9 mouse cellular contexts compared by ENCODE assay signal in genomic region chr17:25837533-25837932, GRCm38 (mm10). TPM values are rescaled to one million over a fixed set of nuclear protein-coding genes. Genes with fewer than 3 reads are reported as not detected.
DNase-seq lines count a peak whose midpoint lies in the region; ATAC-seq and TF ChIP-seq lines count a peak whose summit lies in the region.
"Had no signal": no experiment of that assay in that cellular context is flagged by ENCODE, and none has a peak within 500 bp of the region (broad histone marks: within the 10 kb centered on the region; RNA-seq: fewer than 3 reads in every experiment).

No protein-coding gene starts in this region.

- TF ChIP-seq POLR2A in small intestine, adult 2 months (IDR thresholded peaks at IDR 0.05; ENCODE audit: low read depth, low read length), result no peak

- no peak for ATAC-seq in forebrain, embryonic 14.5 days
- no peak for ATAC-seq in liver, embryonic 11.5 days (replicated peaks; ENCODE audit: low FRiP score)

- no peak overlapping the region; the same call in 1 of the 2 replicates for H3K4me3 ChIP-seq in layer of hippocampus, adult 2 months
- H3K4me3 ChIP-seq in forebrain, embryonic 14.5 days (ENCODE audit: low read depth, low read length), result no peak overlapping the region
- H3K4me3 ChIP-seq in liver, embryonic 11.5 days (ENCODE audit: low read depth, low read length), result no peak overlapping the region; the same call in 1 of the 2 replicates
- H3K4me3 ChIP-seq in small intestine, adult 2 months (ENCODE audit: low read depth, low read length), result no peak overlapping the region

- peaks cover 53% of the 10 kb centered on the region for H3K36me3 ChIP-seq in forebrain, embryonic 14.5 days (ENCODE audit: control insufficient read depth, insufficient read depth, low read length)
- peaks cover 40% of the 10 kb centered on the region for H3K36me3 ChIP-seq in liver, embryonic 11.5 days (ENCODE audit: control insufficient read depth, insufficient read depth, low read length)
- H3K36me3 ChIP-seq in small intestine, adult 2 months (ENCODE audit: control insufficient read depth, insufficient read depth, low read length), result peaks cover 35% of the 10 kb centered on the region

- peak overlapping the region; percentile 99 for H3K27ac ChIP-seq in layer of hippocampus, adult 2 months
- H3K27ac ChIP-seq in forebrain, embryonic 14.5 days (ENCODE audit: low read depth, low read length), result peak overlapping the region; percentile 67
- H3K27ac ChIP-seq in liver, embryonic 11.5 days (ENCODE audit: low read depth, low read length), result no peak overlapping the region
- H3K27ac ChIP-seq in small intestine, adult 2 months (ENCODE audit: insufficient read depth, low read depth, low read length), result 0 out of 2 replicates have a peak overlapping the region, but pooled peaks have one; percentile 4

- H3K27me3 ChIP-seq in forebrain, embryonic 14.5 days (replicated peaks; ENCODE audit: control insufficient read depth, insufficient read depth, low read length), result no peaks in the 10 kb centered on the region
- no peaks in the 10 kb centered on the region for H3K27me3 ChIP-seq in liver, embryonic 11.5 days (replicated peaks; ENCODE audit: control insufficient read depth, insufficient read depth, low read length)
- H3K27me3 ChIP-seq in small intestine, adult 2 months (ENCODE audit: control insufficient read depth, insufficient read depth, low read length), result no peaks in the 10 kb centered on the region

- 27% methylated on average over 3 of the region's 3 CpGs for WGBS in forebrain, embryonic 14.5 days
- 59% methylated on average over 3 of the region's 3 CpGs for WGBS in liver, embryonic 11.5 days
- 80% methylated on average over 3 of the region's 3 CpGs for WGBS in small intestine, adult 2 months

- no peak for TF ChIP-seq CTCF in layer of hippocampus, adult 2 months (conservative IDR thresholded peaks at IDR 0.05)
- no peak for TF ChIP-seq CTCF in small intestine, adult 2 months (IDR thresholded peaks at IDR 0.05; ENCODE audit: extremely low read depth, insufficient read length, insufficient replicate concordance, low read depth, low read length)

- no peak for DNase-seq in layer of hippocampus, adult 2 months (ENCODE audit: low spot score in 2 of 2)
- DNase-seq in layer of hippocampus, adult 11-12 months (ENCODE audit: low spot score), result no peak
- DNase-seq in forebrain, embryonic 14.5 days (ENCODE audit: low spot score), result peak; percentile 60
- DNase-seq in liver, embryonic 11.5 days (ENCODE audit: low spot score), result no peak
- DNase-seq in lung, postnatal 36 days, result no peak
- DNase-seq in spleen, postnatal 36 days (ENCODE audit: low spot score in 2 of 2), result no peak
- no peak for DNase-seq in cerebellum, adult 11 months

- H3K4me2 ChIP-seq in forebrain, embryonic 14.5 days (ENCODE audit: low read length), result peak overlapping the region; percentile 72
- H3K4me2 ChIP-seq in liver, embryonic 11.5 days, result peak overlapping the region; percentile 77

- no peaks in the 10 kb centered on the region for H3K9me3 ChIP-seq in forebrain, embryonic 14.5 days (replicated peaks; ENCODE audit: control insufficient read depth, low read length)
- no peaks in the 10 kb centered on the region for H3K9me3 ChIP-seq in liver, embryonic 11.5 days (ENCODE audit: control insufficient read depth, low read length)

- H3K4me1 ChIP-seq in forebrain, embryonic 14.5 days (ENCODE audit: control insufficient read depth, insufficient read depth, low read length), result peaks cover 38% of the 10 kb centered on the region
- H3K4me1 ChIP-seq in liver, embryonic 11.5 days (replicated peaks; ENCODE audit: control insufficient read depth, insufficient read depth, low read length), result peaks cover 38% of the 10 kb centered on the region
- peaks cover 39% of the 10 kb centered on the region for H3K4me1 ChIP-seq in small intestine, adult 2 months (ENCODE audit: control insufficient read depth, insufficient read depth, insufficient read length, low read length)

- peak overlapping the region; percentile 72; the same call in 1 of the 2 replicates for H3K9ac ChIP-seq in forebrain, embryonic 14.5 days (ENCODE audit: low read length)
- H3K9ac ChIP-seq in liver, embryonic 11.5 days (ENCODE audit: low read depth, low read length), result peak overlapping the region; percentile 11; the same call in 1 of the 2 replicates

RNA-seq across cellular contexts. Expression of gene Rhbdl1, which starts 0.4 kb away (rescaled TPM):
- total RNA-seq in layer of hippocampus, adult 2 months (2021), result 10 to 100 TPM; 43.0 to 44.8 TPM
- polyA plus RNA-seq in forebrain, embryonic 14.5 days (2014; fragmentation: Nextera tagmentation; extraction: Ambion mirVana), result 33.6 and 35.4 TPM in 2 replicates
- polyA plus RNA-seq in liver, embryonic 11.5 days (2014; fragmentation: Nextera tagmentation; extraction: Ambion mirVana), result 0.60 and 1.6 TPM in 2 replicates
- polyA plus RNA-seq in small intestine, adult 2 months (2012; rRNA removed), result 6.9 and 10.6 TPM in 2 replicates

RNA-seq across cellular contexts. Expression of gene Gm20683, which starts 4.0 kb away (rescaled TPM):
- total RNA-seq in layer of hippocampus, adult 2 months (2021), result 10 to 100 TPM; 30.0 to 33.9 TPM
- 5.1 and 6.2 TPM in 2 replicates for polyA plus RNA-seq in forebrain, embryonic 14.5 days (2014; fragmentation: Nextera tagmentation; extraction: Ambion mirVana)
- polyA plus RNA-seq in liver, embryonic 11.5 days (2014; fragmentation: Nextera tagmentation; extraction: Ambion mirVana), result 0.78 and 1.1 TPM in 2 replicates
- polyA plus RNA-seq in small intestine, adult 2 months (2012; rRNA removed), result 28.3 and 55.5 TPM in 2 replicates
- total RNA-seq: megakaryocyte, adult 5-6 weeks had no signal

RNA-seq across cellular contexts. Expression of gene Stub1, which starts 4.3 kb away (rescaled TPM):
- total RNA-seq in layer of hippocampus, adult 2 months (2021), result 100 to 1,000 TPM; 164 to 175 TPM
- polyA plus RNA-seq in forebrain, embryonic 14.5 days (2014; fragmentation: Nextera tagmentation; extraction: Ambion mirVana), result 315 and 322 TPM in 2 replicates
- 249 and 252 TPM in 2 replicates for polyA plus RNA-seq in liver, embryonic 11.5 days (2014; fragmentation: Nextera tagmentation; extraction: Ambion mirVana)
- 76.7 and 141 TPM in 2 replicates for polyA plus RNA-seq in small intestine, adult 2 months (2012; rRNA removed)

RNA-seq across cellular contexts. Expression of gene Rhot2, which starts 7.1 kb away (rescaled TPM):
- 100 to 1,000 TPM in 1 of 2 experiments, 10 to 100 TPM in 1; 95.9 to 107 TPM for total RNA-seq in layer of hippocampus, adult 2 months (2021)
- 9.6 and 11.3 TPM in 2 replicates for polyA plus RNA-seq in forebrain, embryonic 14.5 days (2014; fragmentation: Nextera tagmentation; extraction: Ambion mirVana)
- polyA plus RNA-seq in liver, embryonic 11.5 days (2014; fragmentation: Nextera tagmentation; extraction: Ambion mirVana), result 9.6 and 12.8 TPM in 2 replicates
- polyA plus RNA-seq in small intestine, adult 2 months (2012; rRNA removed), result 54.9 and 87.5 TPM in 2 replicates

RNA-seq across cellular contexts. Expression of gene Jmjd8, which starts 8.9 kb away (rescaled TPM):
- total RNA-seq in layer of hippocampus, adult 2 months (2021), result 10 to 100 TPM; 58.0 to 61.1 TPM
- polyA plus RNA-seq in forebrain, embryonic 14.5 days (2014; fragmentation: Nextera tagmentation; extraction: Ambion mirVana), result 56.6 and 56.9 TPM in 2 replicates
- 36.6 and 37.0 TPM in 2 replicates for polyA plus RNA-seq in liver, embryonic 11.5 days (2014; fragmentation: Nextera tagmentation; extraction: Ambion mirVana)
- 30.2 and 47.3 TPM in 2 replicates for polyA plus RNA-seq in small intestine, adult 2 months (2012; rRNA removed)
